Mouse (Mus musculus) heart, postnatal 4 days (tissue): ENCODE data around the gene Mapre1. TPM values are rescaled to one million over a fixed set of nuclear protein-coding genes. Genes with fewer than 3 reads are reported as not detected.
"Not testable (repeated sequence)": the region's sequence is repeated elsewhere in the genome, so short reads cannot be mapped to it uniquely, and the experiment has no call there.

Source experiments
- DNase-seq: peaks from one replicate; pipeline ENCODE4 v3.0.0; 2021
- total RNA-seq, 2 experiments: library from RNA; stranded (reverse); gene quantifications; 2 replicates each; pipeline ENCODE4 v1.2.3; 2021

The Mapre1 gene
- 100 to 1,000 TPM; 158 to 174 TPM for total RNA-seq

DNA sequence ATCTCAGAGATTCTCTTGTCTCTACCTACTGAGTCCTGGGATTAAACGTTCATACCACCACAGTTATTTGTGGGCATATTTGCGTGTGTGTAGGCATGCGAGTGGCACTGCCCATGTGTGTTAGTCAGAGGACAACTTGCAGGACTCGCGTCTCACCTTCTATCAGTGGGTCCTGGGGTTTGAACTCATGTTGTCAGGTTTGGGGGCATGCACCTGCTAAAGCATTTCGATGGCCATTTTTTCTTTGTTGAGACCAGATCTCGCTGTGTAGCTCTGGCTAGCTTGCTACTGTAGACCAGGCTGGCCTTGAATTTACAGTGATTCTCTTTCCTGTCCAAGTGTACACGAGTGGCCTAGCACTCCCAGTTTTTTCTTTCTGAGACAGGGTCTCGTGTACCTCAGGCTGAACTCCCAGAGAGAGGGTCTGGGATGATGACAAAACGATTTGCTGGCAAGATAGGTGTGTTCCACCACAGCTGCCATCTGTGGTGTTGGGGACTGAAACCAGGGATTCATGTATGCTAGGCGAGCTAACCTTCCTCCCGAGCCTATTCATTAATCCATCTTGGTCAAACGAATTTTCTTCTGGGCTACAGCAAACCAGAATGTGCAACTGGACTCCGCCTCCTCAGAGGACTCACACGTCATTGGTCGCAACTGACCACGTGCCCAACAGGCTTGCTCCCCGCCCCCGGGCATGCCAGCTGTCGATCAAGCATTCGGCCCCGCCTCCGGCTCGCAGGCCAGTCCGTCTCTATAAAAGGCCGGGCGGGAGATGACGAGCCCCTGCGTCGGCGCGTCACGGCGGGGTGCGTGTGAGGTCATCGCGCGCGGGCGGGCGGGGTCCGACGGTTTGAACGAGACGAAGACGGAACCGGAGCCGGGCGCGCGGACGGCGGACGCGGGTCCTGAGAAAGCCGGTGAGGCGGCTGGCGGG is at the start of gene Mapre1:
TSS of gene Mapre1 (plus strand) at position 775 of the 937 bp plus-strand sequence.
- DNase-seq = peak; percentile 100

DNA sequence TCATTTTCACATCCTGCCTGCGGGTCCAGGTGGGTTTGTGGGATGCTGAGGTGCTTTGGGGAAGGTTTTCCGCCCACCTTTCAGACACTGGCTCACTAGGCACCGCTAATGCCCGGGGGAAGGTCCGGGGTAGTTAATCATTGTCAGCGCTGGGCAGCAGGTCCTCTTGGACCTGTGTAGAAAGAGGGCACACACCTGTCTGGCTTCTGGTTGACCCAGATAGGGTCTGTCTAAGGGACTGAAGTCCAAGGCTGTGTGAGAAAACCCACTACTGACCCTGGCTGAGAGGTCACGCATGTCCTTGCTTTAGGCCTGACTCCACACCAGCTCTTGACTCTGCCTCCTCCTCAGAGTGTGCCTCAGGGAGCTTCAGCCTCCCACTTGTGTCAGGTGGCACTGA is 47.7 kb upstream of the Mapre1 start:
- DNase-seq = not testable (repeated sequence)

DNA sequence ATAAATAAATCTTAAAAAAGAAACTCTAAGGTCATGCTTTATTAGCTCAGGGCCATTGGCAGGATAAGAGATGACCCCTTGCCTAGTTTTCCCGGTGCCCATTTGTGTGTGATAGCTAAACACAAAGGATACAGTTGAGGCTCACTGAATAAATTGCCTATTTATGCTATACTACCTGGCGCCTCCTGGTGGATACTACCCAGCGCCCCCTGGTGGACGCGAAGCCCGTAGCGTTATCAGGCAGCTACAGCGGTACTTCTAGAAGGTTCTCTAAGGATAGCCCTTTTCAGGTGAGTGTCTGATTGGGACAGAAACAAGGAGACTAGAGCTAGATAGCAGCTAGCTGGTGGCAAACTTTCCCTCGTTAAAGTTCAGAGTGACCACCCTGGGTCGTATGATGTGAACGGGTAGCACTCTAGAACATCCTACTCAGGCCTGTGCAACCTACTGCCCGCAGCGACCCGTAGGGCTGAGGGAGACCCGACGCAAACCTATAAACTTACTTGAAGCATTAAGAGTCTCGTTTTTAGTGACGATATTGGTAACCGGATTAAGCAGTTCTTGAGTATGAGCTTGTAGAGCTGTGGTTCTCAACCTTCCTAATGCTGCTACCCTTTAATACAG is 46.5 kb upstream of the Mapre1 start:
- DNase-seq = peak; percentile 64

DNA sequence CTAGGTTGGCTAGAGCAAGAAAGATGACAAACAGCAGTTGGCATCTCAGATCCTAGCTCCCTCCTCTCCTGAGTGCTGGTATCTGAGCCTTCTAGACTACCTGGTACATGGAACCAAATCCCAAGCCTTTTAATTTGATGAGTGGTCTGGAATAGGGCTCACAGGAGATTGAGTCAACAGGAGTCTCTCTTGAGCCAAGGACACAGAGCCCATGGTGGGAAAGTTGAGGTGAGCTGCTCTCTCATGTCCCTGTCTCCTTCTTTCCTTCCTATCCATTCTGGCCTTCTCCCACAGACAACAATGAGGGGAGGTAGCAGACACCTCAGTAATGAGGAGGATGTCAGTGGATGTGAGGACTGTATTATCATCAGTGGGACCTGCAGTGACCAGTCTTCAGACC is 44.7 kb upstream of the Mapre1 start, which contains the start of gene Dnmt3c:
TSS of gene Dnmt3c (plus strand) at position 301 of the 400 bp plus-strand sequence.
- DNase-seq = no peak

DNA sequence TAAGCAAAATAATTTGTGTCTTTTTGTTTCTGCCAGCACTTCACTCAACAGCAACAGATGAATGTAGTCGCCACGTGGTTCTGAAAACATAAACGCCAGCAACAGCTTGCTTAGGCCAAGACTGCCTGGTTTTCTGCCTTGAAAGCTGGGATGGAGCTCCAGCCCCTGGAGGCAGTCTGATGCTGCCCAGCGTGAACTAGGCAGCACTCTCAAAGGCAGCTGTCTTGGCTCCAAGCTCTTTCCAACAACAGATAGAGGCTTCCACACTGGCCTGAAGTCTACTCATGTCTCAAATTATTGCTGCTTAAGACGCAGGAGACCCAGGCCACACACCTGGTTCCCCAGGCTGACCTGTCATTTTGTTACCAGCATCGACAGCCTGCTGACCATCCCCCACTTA is 37.7 kb upstream of the Mapre1 start:
- DNase-seq = no peak

GRCm38 (mm10) chr2:153710701-153711330 is 30.3 kb upstream of the Mapre1 start:
- peak; percentile 51 for DNase-seq

GRCm38 (mm10) chr2:153712646-153713091 is 28.4 kb upstream of the Mapre1 start:
- no peak for DNase-seq

GRCm38 (mm10) chr2:153713227-153713626 is 27.8 kb upstream of the Mapre1 start:
- peak; percentile 70 for DNase-seq

DNA sequence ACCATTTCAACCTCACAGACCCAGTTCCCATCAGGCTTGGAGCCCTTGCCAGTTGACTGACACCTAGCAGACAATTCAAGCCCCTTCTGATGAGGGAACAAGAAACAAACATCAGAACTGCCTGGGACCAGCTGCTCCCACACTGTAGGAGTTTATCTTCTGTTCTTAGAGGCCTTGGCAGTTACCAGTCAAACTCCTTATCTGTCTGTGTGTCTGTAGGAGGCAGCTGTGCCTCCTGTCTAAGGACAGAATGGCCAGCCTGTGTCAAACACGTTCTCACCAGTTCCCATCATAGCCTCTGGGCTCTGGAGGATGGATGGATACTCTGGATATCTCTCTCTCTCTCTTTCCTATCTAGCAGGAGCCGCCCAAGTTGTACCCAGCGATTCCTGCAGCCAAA is 23.2 kb upstream of the Mapre1 start:
- DNase-seq = not testable (repeated sequence)

GRCm38 (mm10) chr2:153723098-153723497 is 18.0 kb upstream of the Mapre1 start:
- no peak for DNase-seq

DNA sequence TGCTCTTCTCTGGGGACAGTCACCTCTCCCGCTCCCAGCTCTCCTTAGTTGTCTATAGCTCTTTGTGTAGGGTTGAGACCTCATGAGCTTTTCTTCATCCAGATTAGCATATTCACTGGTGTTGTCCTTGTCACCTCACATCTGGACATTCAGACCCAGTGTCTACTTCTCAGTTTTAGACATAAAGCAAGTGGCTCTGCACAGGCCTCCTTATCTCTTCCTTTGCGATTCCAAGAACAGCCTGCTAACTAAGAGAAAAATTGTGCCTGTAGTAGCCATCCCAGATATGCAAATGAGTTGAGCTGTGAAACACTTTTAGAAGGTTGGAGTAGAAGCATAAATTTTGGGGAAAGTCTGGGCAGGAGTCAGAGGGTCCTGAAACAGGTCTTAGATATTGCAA is 16.6 kb upstream of the Mapre1 start:
- no peak for DNase-seq

DNA sequence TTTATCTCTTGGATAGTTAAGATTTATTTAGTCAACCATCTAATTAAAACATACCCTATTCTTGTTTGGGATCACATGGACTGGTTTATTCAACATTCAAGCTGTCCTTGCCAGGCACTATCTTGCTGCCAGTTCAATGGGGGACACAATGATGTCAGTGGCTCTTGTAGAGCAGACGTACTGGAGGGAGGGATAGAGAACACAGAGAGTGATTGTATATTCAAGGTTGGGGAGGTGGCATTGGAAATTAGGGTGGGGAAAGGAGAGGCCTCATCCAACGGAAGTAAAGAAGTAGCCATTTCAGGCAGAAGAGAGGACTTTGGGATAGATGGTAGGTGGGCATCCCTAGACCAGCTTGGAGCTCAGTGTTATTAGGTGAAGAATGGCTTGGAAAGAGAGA is 16.2 kb upstream of the Mapre1 start:
- no peak for DNase-seq

GRCm38 (mm10) chr2:153725291-153725690 is 15.8 kb upstream of the Mapre1 start:
- no peak for DNase-seq

- DNase-seq = no peak
Observed at GRCm38 (mm10) chr2:153734033-153734432, 7.0 kb upstream of the Mapre1 start.

- peak; percentile 88 for DNase-seq
Observed at GRCm38 (mm10) chr2:153741437-153742065, 477 bp downstream of the Mapre1 start.

GRCm38 (mm10) chr2:153747994-153748393 is 6.9 kb downstream of the Mapre1 start:
- no peak for DNase-seq

GRCm38 (mm10) chr2:153750363-153750762 is 9.3 kb downstream of the Mapre1 start:
- peak; percentile 6 for DNase-seq

GRCm38 (mm10) chr2:153762121-153762520 is 21.0 kb downstream of the Mapre1 start:
- DNase-seq = no peak

GRCm38 (mm10) chr2:153767484-153767883 is 26.4 kb downstream of the Mapre1 start:
- DNase-seq = no peak

GRCm38 (mm10) chr2:153768881-153769280 is 27.8 kb downstream of the Mapre1 start:
- DNase-seq = no peak

- DNase-seq = no peak
Observed at GRCm38 (mm10) chr2:153772950-153773349, 31.9 kb downstream of the Mapre1 start.

DNA sequence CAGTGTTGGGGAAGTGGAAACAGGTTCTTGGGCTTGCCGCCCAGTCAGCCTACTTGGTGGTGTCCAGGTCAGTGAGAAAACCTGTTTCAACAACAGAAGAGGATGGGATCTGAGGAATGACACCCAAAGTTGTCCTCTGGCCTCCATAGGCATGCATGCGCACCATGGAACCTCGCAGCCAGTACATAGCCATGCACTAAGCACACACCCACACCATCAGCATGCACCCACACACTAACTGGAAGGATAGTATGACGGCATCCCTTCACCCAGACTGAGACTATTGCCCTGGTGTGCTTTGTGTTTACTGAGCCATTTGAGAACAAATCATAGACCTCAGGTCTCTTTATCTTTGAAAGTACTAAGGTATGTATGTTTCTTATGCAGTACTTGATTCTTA is 34.4 kb downstream of the Mapre1 start:
- no peak for DNase-seq
